In the genomic region with DNA sequence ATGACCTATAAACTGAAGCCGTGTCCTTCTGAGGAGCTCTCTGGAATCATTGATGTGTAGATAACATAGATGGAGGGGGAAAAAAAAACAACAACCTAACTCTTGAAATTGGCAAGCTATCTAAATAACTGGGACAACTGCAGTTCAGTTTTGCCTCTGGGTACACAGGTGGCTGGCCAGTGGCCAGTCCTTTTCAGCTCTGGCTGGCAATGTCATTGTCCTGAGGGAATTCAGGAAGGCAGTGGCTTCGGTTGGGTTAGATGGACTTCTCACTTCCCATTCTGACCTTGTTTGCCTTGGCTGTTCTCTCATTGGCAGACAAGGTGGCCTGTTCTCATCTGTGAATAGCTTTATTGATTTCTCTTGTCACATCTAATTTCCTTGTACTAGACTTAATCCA, we compare ENCODE assay signal across 19 mouse cellular contexts. TPM values are rescaled to one million over a fixed set of nuclear protein-coding genes. Genes with fewer than 3 reads are reported as not detected.
A peak's percentile ranks its signal among the peaks of the same experiment; 100 is the strongest.
DNase-seq lines count a peak whose midpoint lies in the region; ATAC-seq and TF ChIP-seq lines count a peak whose summit lies in the region.
"Had no signal": no experiment of that assay in that cellular context is flagged by ENCODE, and none has a peak within 500 bp of the region (broad histone marks: within the 10 kb centered on the region; RNA-seq: fewer than 3 reads in every experiment).

No protein-coding gene starts in this region.

- H3K4me2 ChIP-seq in kidney, embryonic 16.5 days (replicated peaks; ENCODE audit: low read depth, low read length): no peak overlapping the region
- H3K4me2 ChIP-seq in neural tube, embryonic 15.5 days: no peak overlapping the region
- H3K4me2 ChIP-seq: hindbrain, embryonic 15.5 days; limb, embryonic 15.5 days; lung, embryonic 14.5 days had no signal

- no peak for TF ChIP-seq POLR2A in kidney, adult 2 months (IDR thresholded peaks at IDR 0.05; ENCODE audit: low read depth, low read length)

- 28% methylated on average over 2 of the region's 2 CpGs for WGBS in kidney, adult 2 months
- WGBS in kidney, embryonic 16.5 days: 66% methylated on average over 2 of the region's 2 CpGs
- 58% methylated on average over 2 of the region's 2 CpGs for WGBS in neural tube, embryonic 15.5 days

- H3K27ac ChIP-seq in kidney, adult 2 months (ENCODE audit: insufficient read depth, low read depth, low read length): no peak overlapping the region
- no peak overlapping the region for H3K27ac ChIP-seq in kidney, embryonic 16.5 days (ENCODE audit: low read length)
- no peak overlapping the region for H3K27ac ChIP-seq in neural tube, embryonic 15.5 days (replicated peaks)
- H3K27ac ChIP-seq: forebrain, embryonic 10.5 days; hindbrain, embryonic 15.5 days; left cerebral cortex, adult 2 months; limb, embryonic 15.5 days had no signal

- no peaks in the 10 kb centered on the region for H3K4me1 ChIP-seq in kidney, adult 2 months (ENCODE audit: control insufficient read depth, insufficient read depth, low read length)
- no peaks in the 10 kb centered on the region for H3K4me1 ChIP-seq in kidney, embryonic 16.5 days (ENCODE audit: insufficient read depth, low read length)
- no peaks in the 10 kb centered on the region for H3K4me1 ChIP-seq in neural tube, embryonic 15.5 days
- H3K4me1 ChIP-seq: forebrain, embryonic 10.5 days; hindbrain, embryonic 15.5 days; limb, embryonic 15.5 days had no signal

- H3K9me3 ChIP-seq in kidney, embryonic 16.5 days (ENCODE audit: low read length): no peaks in the 10 kb centered on the region
- no peaks in the 10 kb centered on the region for H3K9me3 ChIP-seq in neural tube, embryonic 15.5 days (replicated peaks)
- H3K9me3 ChIP-seq: forebrain, embryonic 10.5 days; hindbrain, embryonic 15.5 days; limb, embryonic 15.5 days had no signal

- no peak for ATAC-seq in kidney, embryonic 16.5 days (ENCODE audit: low FRiP score, low TSS enrichment)
- no peak for ATAC-seq in neural tube, embryonic 15.5 days (ENCODE audit: low FRiP score)
- ATAC-seq: activated CD4-positive, CD25-positive, alpha-beta regulatory T cell, adult 4 months; CD4-positive, CD25-positive, alpha-beta regulatory T cell, adult 4 months had no signal

- H3K36me3 ChIP-seq in kidney, adult 2 months (ENCODE audit: control insufficient read depth, insufficient read depth, low read length): no peaks in the 10 kb centered on the region
- H3K36me3 ChIP-seq in kidney, embryonic 16.5 days (ENCODE audit: insufficient read depth, low read length): no peaks in the 10 kb centered on the region
- H3K36me3 ChIP-seq in neural tube, embryonic 15.5 days: no peaks in the 10 kb centered on the region
- H3K36me3 ChIP-seq: forebrain, embryonic 10.5 days; hindbrain, embryonic 15.5 days; limb, embryonic 15.5 days had no signal

- no peaks in the 10 kb centered on the region; the same call in 1 of the 2 replicates for H3K27me3 ChIP-seq in kidney, adult 2 months (replicated peaks; ENCODE audit: control insufficient read depth, insufficient read depth, low read length)
- H3K27me3 ChIP-seq in kidney, embryonic 16.5 days (ENCODE audit: insufficient read depth, low read length): no peaks in the 10 kb centered on the region
- H3K27me3 ChIP-seq in neural tube, embryonic 15.5 days (replicated peaks): no peaks in the 10 kb centered on the region
- H3K27me3 ChIP-seq: hindbrain, embryonic 15.5 days; limb, embryonic 15.5 days had no signal

- H3K4me3 ChIP-seq in kidney, adult 2 months (ENCODE audit: insufficient read depth, low read depth, low read length): no peak overlapping the region
- no peak overlapping the region for H3K4me3 ChIP-seq in kidney, embryonic 16.5 days (ENCODE audit: low read length)
- no peak overlapping the region for H3K4me3 ChIP-seq in neural tube, embryonic 15.5 days (replicated peaks)
- H3K4me3 ChIP-seq: forebrain, embryonic 10.5 days; hindbrain, embryonic 15.5 days; left cerebral cortex, adult 2 months; limb, embryonic 15.5 days; myocyte had no signal

- TF ChIP-seq CTCF in kidney, adult 2 months (conservative IDR thresholded peaks at IDR 0.05; ENCODE audit: insufficient read depth, insufficient read length, low read depth, low read length): no peak

- peak; percentile 27 for DNase-seq in kidney, adult 2 months
- DNase-seq in urinary bladder, postnatal 14 days (ENCODE audit: low spot score): peak; percentile 38
- DNase-seq in urinary bladder, postnatal 25 days (ENCODE audit: low spot score): no peak
- peak; percentile 44 to 54 for DNase-seq in cerebellum, postnatal 10 days
- DNase-seq in adipocyte (ENCODE audit: low spot score): no peak
- DNase-seq: lung, embryonic 14.5 days; right cerebral cortex, postnatal 4 days; thymus, adult 18-20 months had no signal

- H3K9ac ChIP-seq in kidney, embryonic 16.5 days (replicated peaks; ENCODE audit: low read length): no peak overlapping the region
- H3K9ac ChIP-seq in neural tube, embryonic 15.5 days (replicated peaks): no peak overlapping the region
- H3K9ac ChIP-seq: hindbrain, embryonic 15.5 days; limb, embryonic 15.5 days; lung, embryonic 14.5 days had no signal

RNA-seq across cellular contexts. Expression of gene Odam, which starts 14.7 kb away (rescaled TPM):
- polyA plus RNA-seq in kidney, adult 2 months (2012; rRNA removed): 0.09 and 0.29 TPM in 2 replicates
- polyA plus RNA-seq in kidney, embryonic 16.5 days (2015; fragmentation: Nextera tagmentation; extraction: Ambion mirVana): not detected in 2 replicates
- polyA plus RNA-seq in neural tube, embryonic 15.5 days (2015; fragmentation: Nextera tagmentation; extraction: Ambion mirVana): not detected in 2 replicates
- polyA plus RNA-seq: activated CD4-positive, CD25-positive, alpha-beta regulatory T cell, adult 4 months; CD4-positive, CD25-positive, alpha-beta regulatory T cell, adult 4 months; embryonic facial prominence, embryonic 11.5 days; forebrain, embryonic 10.5 days; heart, embryonic 14.5 days; hindbrain, embryonic 15.5 days; limb, embryonic 15.5 days; lung, embryonic 14.5 days; myocyte had no signal

RNA-seq across cellular contexts. Expression of gene Prr27, which starts 44.6 kb away (rescaled TPM):
- polyA plus RNA-seq in kidney, adult 2 months (2012; rRNA removed): not detected in 2 replicates
- not detected in 2 replicates for polyA plus RNA-seq in kidney, embryonic 16.5 days (2015; fragmentation: Nextera tagmentation; extraction: Ambion mirVana)
- not detected in 2 replicates for polyA plus RNA-seq in neural tube, embryonic 15.5 days (2015; fragmentation: Nextera tagmentation; extraction: Ambion mirVana)
- polyA plus RNA-seq: activated CD4-positive, CD25-positive, alpha-beta regulatory T cell, adult 4 months; CD4-positive, CD25-positive, alpha-beta regulatory T cell, adult 4 months; embryonic facial prominence, embryonic 11.5 days; forebrain, embryonic 10.5 days; heart, embryonic 14.5 days; hindbrain, embryonic 15.5 days; limb, embryonic 15.5 days; lung, embryonic 14.5 days; myocyte had no signal

RNA-seq across cellular contexts. Expression of gene Csn3, which starts 55.3 kb away (rescaled TPM):
- not detected in 2 replicates for polyA plus RNA-seq in kidney, adult 2 months (2012; rRNA removed)
- 0.16 and 0.36 TPM in 2 replicates for polyA plus RNA-seq in kidney, embryonic 16.5 days (2015; fragmentation: Nextera tagmentation; extraction: Ambion mirVana)
- polyA plus RNA-seq in neural tube, embryonic 15.5 days (2015; fragmentation: Nextera tagmentation; extraction: Ambion mirVana): 0.24 TPM in 1 of 2 replicates, not detected in the other
- polyA plus RNA-seq: activated CD4-positive, CD25-positive, alpha-beta regulatory T cell, adult 4 months; CD4-positive, CD25-positive, alpha-beta regulatory T cell, adult 4 months; embryonic facial prominence, embryonic 11.5 days; heart, embryonic 14.5 days; hindbrain, embryonic 15.5 days; limb, embryonic 15.5 days; lung, embryonic 14.5 days had no signal

Comparison
In these comparisons a context has a peak if more than half of its experiments do, and no peak if none do; other contexts are left out.
1. DNase-seq: peak in kidney, adult 2 months (single experiment), urinary bladder, postnatal 14 days (single experiment) and cerebellum, postnatal 10 days (2 of 2); none in urinary bladder, postnatal 25 days (single experiment) and adipocyte (single experiment).